Mouse (Mus musculus): ENCODE measurements around the gene Cdkl3.

GRCm38 (mm10) chr11:52097016-52097415 lies 93.0 kb downstream of the Cdkl3 start:
- TF ChIP-seq GATA1 (IDR thresholded peaks at IDR 0.05; ENCODE audit: borderline replicate concordance, low read length) (no peak), FLI1 (IDR thresholded peaks at IDR 0.05; ENCODE audit: low read length) (no peak)

All from megakaryocyte, embryonic 14.5 days (primary cell).